Mouse (Mus musculus) limb, embryonic 14.5 days (tissue): ENCODE measurements around the gene 2310039H08Rik. TPM values are rescaled to one million over a fixed set of nuclear protein-coding genes. Genes with fewer than 3 reads are reported as not detected.

Experiments
- ATAC-seq: fragments of 200-750 bp; cut with Nextera tagmentation; 2 replicates; pipeline ENCODE4 v1.8.0; 2017; ENCODE audit warnings: low read depth, moderate number of reproducible peaks, moderate TSS enrichment; ENCODE audit not compliant: low FRiP score
- DNase-seq: peaks from one replicate; pipeline ENCODE4 v3.0.0-alpha.2; 2015; ENCODE audit warnings: low spot score
- H3K27ac ChIP-seq: fragments of 300-500 bp; sonication (generic); replicated peaks from 2 replicates; pipeline ENCODE4 v1.5.1; 2014; ENCODE audit warnings: low read depth, mild to moderate bottlenecking, low read length, moderate library complexity, mixed read lengths
- H3K27me3 ChIP-seq: fragments of 300-500 bp; sonication (generic); 2 replicates; pipeline ENCODE4 v1.6.1; 2014; ENCODE audit warnings: low read length, mixed read lengths; ENCODE audit not compliant: control insufficient read depth, insufficient read depth
- H3K36me3 ChIP-seq: fragments of 300-500 bp; sonication (generic); 2 replicates; pipeline ENCODE4 v1.6.1; 2014; ENCODE audit warnings: mild to moderate bottlenecking, low read length, moderate library complexity, mixed read lengths; ENCODE audit not compliant: control insufficient read depth, insufficient read depth
- H3K4me1 ChIP-seq: fragments of 300-500 bp; sonication (generic); 2 replicates; pipeline ENCODE4 v1.6.1; 2014; ENCODE audit warnings: antibody characterized with exemption, low read length, mixed read lengths; ENCODE audit not compliant: control insufficient read depth, insufficient read depth
- H3K4me2 ChIP-seq: fragments of 300-500 bp; sonication (generic); replicated peaks from 2 replicates; pipeline ENCODE4 v1.6.1; 2014; ENCODE audit warnings: low read depth, mild to moderate bottlenecking, low read length, moderate library complexity; ENCODE audit not compliant: severe bottlenecking
- H3K4me3 ChIP-seq: fragments of 300-500 bp; sonication (generic); replicated peaks from 2 replicates; pipeline ENCODE4 v1.5.1; 2014; ENCODE audit warnings: low read length
- H3K9ac ChIP-seq: fragments of 300-500 bp; sonication (generic); 2 replicates; pipeline ENCODE4 v1.6.1; 2014; ENCODE audit warnings: mild to moderate bottlenecking, low read depth, low read length, moderate library complexity; ENCODE audit not compliant: severe bottlenecking
- H3K9me3 ChIP-seq: fragments of 300-500 bp; sonication (generic); 2 replicates; pipeline ENCODE4 v1.6.1; 2016; ENCODE audit warnings: low read length; ENCODE audit not compliant: control insufficient read depth
- POLR2A ChIP-seq: fragments of 200-500 bp; IDR thresholded peaks from 2 replicates; pipeline ENCODE4 v1.8.0; 2012; ENCODE audit warnings: inconsistent platforms, mild to moderate bottlenecking, moderate library complexity, borderline replicate concordance; ENCODE audit not compliant: insufficient read depth, insufficient read length; ENCODE audit errors: extremely low read depth
- WGBS: fragments of 180-500 bp; shearing (Covaris S2); extraction: QIAGEN DNeasy Blood & Tissue Kit; methylation state at CpG from one replicate; pipeline ENCODE4 v1.1.7; 2014; 5-methylcytosine and 5-hydroxymethylcytosine counted together
- polyA plus RNA-seq, 2 experiments: library from polyadenylated mRNA; depleted of rRNA in 1 of 2; stranded (reverse) in 1 of 2; unstranded in 1 of 2; fragments of >200 nt; fragmentation: Nextera tagmentation in 1 of 2; extraction: Ambion mirVana in 1 of 2; gene quantifications; 2 replicates each; pipeline versions ENCODE4 v1.2.1 to v1.2.3; 2012 to 2014

2310039H08Rik gene
- polyA plus RNA-seq, 2 experiments, result 85.4 to 106 TPM

GRCm38 (mm10) chr17:46741305-46741704 is 31.1 kb upstream of the 2310039H08Rik start:
- Histone ChIP-seq H3K9ac (no peak overlapping the region), H3K27me3 (no peaks in the 10 kb centered on the region), H3K4me1 (no peaks in the 10 kb centered on the region), H3K9me3 (no peaks in the 10 kb centered on the region), H3K36me3 (peaks cover 34% of the 10 kb centered on the region), H3K4me3 (no peak overlapping the region), H3K27ac (no peak overlapping the region), H3K4me2 (no peak overlapping the region)
- ATAC-seq (no peak), DNase-seq (no peak)
- 92% methylated on average over 6 of the region's 6 CpGs for WGBS
- no peak for TF ChIP-seq POLR2A

- no peaks in the 10 kb centered on the region for H3K4me1 ChIP-seq
- no peak for TF ChIP-seq POLR2A
- no peak overlapping the region for H3K9ac ChIP-seq
- H3K4me3 ChIP-seq, result no peak overlapping the region
- no peak overlapping the region for H3K27ac ChIP-seq
- H3K9me3 ChIP-seq, result no peaks in the 10 kb centered on the region
- no peaks in the 10 kb centered on the region for H3K27me3 ChIP-seq
- peaks cover 31% of the 10 kb centered on the region for H3K36me3 ChIP-seq
- H3K4me2 ChIP-seq, result no peak overlapping the region
- DNase-seq (no peak), ATAC-seq (no peak)
- WGBS, result 84% methylated on average over 9 of the region's 9 CpGs
These were observed 29.4 kb upstream of the 2310039H08Rik start for GRCm38 (mm10) chr17:46742986-46743385.

GRCm38 (mm10) chr17:46745506-46745905 is 26.9 kb upstream of the 2310039H08Rik start:
- Histone ChIP-seq H3K36me3 (peaks cover 31% of the 10 kb centered on the region), H3K9ac (no peak overlapping the region), H3K4me2 (no peak overlapping the region), H3K27ac (no peak overlapping the region), H3K27me3 (no peaks in the 10 kb centered on the region), H3K9me3 (no peaks in the 10 kb centered on the region), H3K4me3 (no peak overlapping the region), H3K4me1 (0 out of 2 replicates have a peak, but pooled peaks cover under 1% of the 10 kb centered on the region)
- 79% methylated on average over 2 of the region's 2 CpGs for WGBS
- no peak for DNase-seq
- TF ChIP-seq POLR2A, result no peak
- no peak for ATAC-seq

GRCm38 (mm10) chr17:46747234-46747633 is 25.2 kb upstream of the 2310039H08Rik start:
- Histone ChIP-seq H3K27me3 (no peaks in the 10 kb centered on the region), H3K9me3 (no peaks in the 10 kb centered on the region), H3K4me1 (peaks cover 7% of the 10 kb centered on the region; the same call in 1 of the 2 replicates), H3K36me3 (peaks cover 31% of the 10 kb centered on the region), H3K4me2 (no peak overlapping the region), H3K9ac (no peak overlapping the region), H3K27ac (no peak overlapping the region), H3K4me3 (no peak overlapping the region)
- WGBS, result 83% methylated on average over 8 of the region's 8 CpGs
- TF ChIP-seq POLR2A, result no peak
- no peak for DNase-seq
- no peak for ATAC-seq

- no peaks in the 10 kb centered on the region for H3K9me3 ChIP-seq
- no peak for TF ChIP-seq POLR2A
- H3K4me2 ChIP-seq, result no peak overlapping the region
- ATAC-seq (no peak), DNase-seq (no peak)
- 96% methylated on average over 2 of the region's 2 CpGs for WGBS
- H3K27me3 ChIP-seq, result no peaks in the 10 kb centered on the region
- peaks cover 27% of the 10 kb centered on the region for H3K36me3 ChIP-seq
- no peak overlapping the region for H3K27ac ChIP-seq
- no peak overlapping the region for H3K4me3 ChIP-seq
- H3K9ac ChIP-seq, result no peak overlapping the region
- H3K4me1 ChIP-seq, result peaks cover 7% of the 10 kb centered on the region; the same call in 1 of the 2 replicates
These were observed 24.6 kb upstream of the 2310039H08Rik start for GRCm38 (mm10) chr17:46747806-46748205.

GRCm38 (mm10) chr17:46749282-46749681 is 23.2 kb upstream of the 2310039H08Rik start:
- H3K4me3 ChIP-seq, result no peak overlapping the region
- ATAC-seq (no peak), DNase-seq (no peak)
- no peak for TF ChIP-seq POLR2A
- no peak overlapping the region for H3K27ac ChIP-seq
- H3K9me3 ChIP-seq, result no peaks in the 10 kb centered on the region
- no peaks in the 10 kb centered on the region for H3K27me3 ChIP-seq
- no peak overlapping the region for H3K4me2 ChIP-seq
- H3K36me3 ChIP-seq, result peaks cover 19% of the 10 kb centered on the region
- H3K9ac ChIP-seq, result no peak overlapping the region
- H3K4me1 ChIP-seq, result peaks cover 7% of the 10 kb centered on the region; the same call in 1 of the 2 replicates
- 91% methylated on average over 5 of the region's 5 CpGs for WGBS
